Mouse (Mus musculus) Patski (cell line): ENCODE results near the gene Nsun7. TPM values are rescaled to one million over a fixed set of nuclear protein-coding genes. Genes with fewer than 3 reads are reported as not detected.

Experiments used
- ATAC-seq: fragments of 100-300 bp; one replicate; pipeline ENCODE4 v1.8.0; 2021
- CTCF ChIA-PET: fragments of 350-600 bp; sonication (Branson Sonifier 250); formaldehyde crosslinking; loops from one replicate; lab custom pipeline; 2022; ENCODE audit warnings: inconsistent platforms; lab: Charles Lee
- POLR2A ChIA-PET: fragments of 350-600 bp; sonication (Branson Sonifier 250); formaldehyde crosslinking; loops from one replicate; lab custom pipeline; 2022; ENCODE audit warnings: antibody characterized with exemption, inconsistent platforms; lab: Charles Lee
- DNase-seq: peaks from one replicate; pipeline ENCODE4 v3.0.0-alpha.2; 2011; ENCODE audit warnings: low read depth, low spot score
- H3K27me3 ChIP-seq: fragments of 371-371 bp; one replicate; pipeline ENCODE4 v1.5.1; 2021
- CTCF ChIP-seq: fragments of 100-300 bp; IDR thresholded peaks from one replicate; pipeline ENCODE4 v1.5.1; 2021
- in situ Hi-C: fragments of 300-500 bp; cut with MboI; formaldehyde crosslinking; loops from 3 replicates; pipeline ENCODE4 v1.11.1; 2018; ENCODE audit warnings: low pct_unique_long_range_greater_than_20kb, mixed read lengths
- polyA plus RNA-seq: library from polyadenylated mRNA; unstranded; gene quantifications from one replicate; pipeline ENCODE4 v1.2.3, GENCODE M21; 2021

The Nsun7 gene
- polyA plus RNA-seq, 1 experiment from 2014 or later, result 1.3 TPM

DNA sequence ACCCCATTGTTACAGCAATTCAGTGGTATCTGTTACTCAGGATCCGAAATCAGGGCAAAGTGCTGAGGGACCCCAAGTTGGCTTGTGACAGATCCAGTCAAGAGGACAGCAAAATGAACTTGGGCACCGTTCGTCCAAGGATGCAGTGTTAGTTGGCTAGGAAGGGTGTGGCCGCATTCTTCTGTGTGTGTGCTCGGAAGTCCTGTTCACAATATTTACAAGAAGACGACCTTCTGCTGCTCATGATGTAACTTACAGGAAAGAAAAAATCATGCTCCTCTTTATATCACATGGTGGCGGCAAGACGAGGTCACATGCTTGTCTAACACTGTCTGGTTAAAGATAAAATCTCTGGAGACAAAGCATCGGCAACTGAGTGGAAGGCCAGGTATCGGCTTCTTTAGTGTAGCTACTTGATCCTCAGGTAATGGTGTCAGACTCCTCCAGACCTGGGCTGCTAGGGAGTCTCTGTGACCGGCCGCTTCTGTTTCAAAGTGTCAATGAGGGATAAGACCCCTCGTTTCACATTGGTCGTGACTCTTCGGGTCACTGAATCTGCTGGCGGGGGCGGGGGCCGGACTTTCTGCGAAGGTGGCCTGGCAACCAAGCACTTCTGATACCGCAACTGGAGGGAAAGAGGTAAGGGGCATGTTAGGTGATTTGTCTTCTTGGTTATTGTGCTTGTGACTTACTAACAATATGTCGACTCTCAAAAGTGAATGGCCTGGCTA is 42.6 kb downstream of the Nsun7 start:
- in situ Hi-C loops, result no loop called here
- TF ChIP-seq CTCF, result no peak
- CTCF ChIA-PET, result interaction anchor here (1.0 kb wide), 1 partner anchor 28 kb away, joined by 3 read pairs; no protein-coding TSS in a partner anchor
- H3K27me3 ChIP-seq, result no peaks in the 10 kb centered on the region
- no peak for DNase-seq
- POLR2A ChIA-PET, result interaction anchor here (0.7 kb wide), 2 partner anchors 8 to 293 kb away, joined by 3 read pairs; no protein-coding TSS in a partner anchor
- no peak for ATAC-seq

DNA sequence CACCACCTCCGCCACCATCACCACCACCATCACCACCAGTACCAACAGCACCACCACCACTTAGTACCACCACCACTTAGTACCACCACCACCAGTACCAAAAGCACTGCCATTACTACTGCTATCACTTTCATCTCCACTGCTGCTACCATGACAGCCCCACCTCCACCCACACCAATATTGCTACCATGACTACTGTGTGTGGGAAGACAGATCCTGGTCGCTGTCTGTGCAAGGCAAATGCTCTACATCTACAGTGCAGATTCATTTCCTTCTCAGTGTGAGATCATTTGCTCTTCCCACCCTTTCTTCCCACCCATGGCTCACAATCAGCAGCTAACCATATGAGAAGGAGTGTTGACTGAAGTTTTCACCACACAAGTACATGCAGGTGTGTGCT is 43.2 kb downstream of the Nsun7 start:
- ATAC-seq, result no peak
- POLR2A ChIA-PET, result no interaction called here
- no peak for TF ChIP-seq CTCF
- DNase-seq, result no peak
- H3K27me3 ChIP-seq, result no peaks in the 10 kb centered on the region
- in situ Hi-C loops, result no loop called here
- CTCF ChIA-PET, result no interaction called here

- DNase-seq (no peak), ATAC-seq (no peak)
- CTCF ChIA-PET, result no interaction called here
- POLR2A ChIA-PET, result no interaction called here
- no peak for TF ChIP-seq CTCF
- H3K27me3 ChIP-seq, result no peaks in the 10 kb centered on the region
- in situ Hi-C loops, result no loop called here
Observed at GRCm38 (mm10) chr5:66304300-66305067, 44.8 kb downstream of the Nsun7 start.

- DNase-seq (no peak), ATAC-seq (no peak)
- H3K27me3 ChIP-seq, result no peaks in the 10 kb centered on the region
- ChIA-PET CTCF (no interaction called here), POLR2A (no interaction called here)
- in situ Hi-C loops, result no loop called here
- TF ChIP-seq CTCF, result no peak
Observed at GRCm38 (mm10) chr5:66305511-66305910, 45.8 kb downstream of the Nsun7 start.

DNA sequence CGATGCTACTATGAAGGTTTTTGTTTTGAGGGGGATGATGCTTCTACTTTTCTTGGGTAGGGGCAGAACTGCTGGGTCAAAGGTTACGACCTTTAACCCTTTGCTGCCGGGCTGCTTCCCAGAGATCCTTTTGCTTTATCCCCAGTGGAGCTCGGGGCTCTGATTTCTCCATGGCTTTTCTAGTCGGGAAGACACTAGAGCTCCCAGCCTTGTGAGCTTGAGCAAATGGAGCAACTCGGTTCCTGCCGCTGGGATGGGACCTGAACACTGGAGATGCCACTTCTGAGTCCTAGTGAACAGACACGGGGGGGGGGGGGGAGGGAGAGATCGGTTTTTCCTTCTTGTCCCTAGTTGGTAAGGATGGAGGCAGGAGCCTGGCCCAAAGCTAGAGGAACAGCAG is 50.6 kb downstream of the Nsun7 start:
- DNase-seq (no peak), ATAC-seq (no peak)
- no peak for TF ChIP-seq CTCF
- CTCF ChIA-PET, result no interaction called here
- POLR2A ChIA-PET, result interaction anchor here (0.5 to 0.6 kb wide), 2 partner anchors 8 to 697 kb away, joined by 3 read pairs; no protein-coding TSS in a partner anchor
- in situ Hi-C loops, result no loop called here
- H3K27me3 ChIP-seq, result no peaks in the 10 kb centered on the region

GRCm38 (mm10) chr5:66310806-66311205 is 51.1 kb downstream of the Nsun7 start:
- ATAC-seq (no peak), DNase-seq (no peak)
- no peak for TF ChIP-seq CTCF
- POLR2A ChIA-PET, result no interaction called here
- CTCF ChIA-PET, result interaction anchor here (1.0 to 1.5 kb wide), 4 partner anchors 13 to 49 kb away, joined by 3 to 6 read pairs (median 3); no protein-coding TSS in a partner anchor
- in situ Hi-C loops, result no loop called here
- H3K27me3 ChIP-seq, result no peaks in the 10 kb centered on the region

DNA sequence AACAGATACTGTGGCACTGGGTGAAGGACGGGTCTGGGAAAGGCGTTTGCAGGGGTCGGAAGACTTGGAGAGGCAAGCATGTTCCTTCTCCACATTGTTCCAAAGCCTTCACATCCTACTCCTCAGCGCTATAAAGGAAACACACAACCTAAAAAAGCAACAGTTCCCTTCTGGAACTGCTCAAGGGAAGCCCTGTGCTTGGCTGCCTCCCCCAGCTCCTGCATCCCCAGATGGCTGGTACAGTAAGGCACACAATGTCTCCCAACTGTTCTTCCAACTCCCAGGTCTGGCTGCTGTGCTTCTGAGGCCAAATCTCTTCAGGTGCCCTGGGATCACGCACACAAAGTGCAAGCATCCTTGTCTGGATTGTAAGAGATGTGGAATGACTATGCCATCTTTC is 56.1 kb downstream of the Nsun7 start:
- in situ Hi-C loops, result no loop called here
- POLR2A ChIA-PET, result interaction anchor here (0.9 kb wide), 1 partner anchor 10 kb away, joined by 3 read pairs; no protein-coding TSS in a partner anchor
- CTCF ChIA-PET, result interaction anchor here (1.6 to 4.0 kb wide), 2 partner anchors 10 to 20 kb away, joined by 3 to 28 read pairs; no protein-coding TSS in a partner anchor

DNA sequence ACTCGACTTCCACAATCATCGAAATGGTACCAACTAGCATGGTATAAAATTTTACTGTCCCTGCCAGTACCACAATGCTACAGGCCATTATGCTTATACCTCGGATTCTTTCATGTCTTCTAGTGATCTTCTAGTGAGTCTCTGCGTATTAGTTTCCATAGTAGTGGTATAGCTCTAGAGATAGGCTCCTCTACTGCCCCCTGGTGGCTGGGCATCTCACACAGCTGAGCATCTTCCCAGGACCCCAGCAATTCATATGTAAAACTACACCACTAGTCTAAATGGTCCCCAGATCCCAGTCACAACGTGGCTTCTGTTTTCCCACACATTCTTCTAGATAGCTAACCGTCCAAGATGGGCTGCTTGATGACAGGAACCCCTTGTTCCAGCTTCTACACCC is 59.6 kb downstream of the Nsun7 start:
- POLR2A ChIA-PET, result no interaction called here
- CTCF ChIA-PET, result interaction anchor here (0.8 to 1.8 kb wide), 7 partner anchors 8 to 67 kb away, joined by 3 to 6 read pairs (median 3); no protein-coding TSS in a partner anchor
- DNase-seq (no peak), ATAC-seq (peak; percentile 37)
- in situ Hi-C loops, result no loop called here
- peak; percentile 73 for TF ChIP-seq CTCF
- H3K27me3 ChIP-seq, result no peaks in the 10 kb centered on the region

More for the DNA sequence above, 56.1 kb downstream of the Nsun7 start:
- TF ChIP-seq CTCF, result no peak
- ATAC-seq (no peak), DNase-seq (no peak)
- H3K27me3 ChIP-seq, result no peaks in the 10 kb centered on the region

DNA sequence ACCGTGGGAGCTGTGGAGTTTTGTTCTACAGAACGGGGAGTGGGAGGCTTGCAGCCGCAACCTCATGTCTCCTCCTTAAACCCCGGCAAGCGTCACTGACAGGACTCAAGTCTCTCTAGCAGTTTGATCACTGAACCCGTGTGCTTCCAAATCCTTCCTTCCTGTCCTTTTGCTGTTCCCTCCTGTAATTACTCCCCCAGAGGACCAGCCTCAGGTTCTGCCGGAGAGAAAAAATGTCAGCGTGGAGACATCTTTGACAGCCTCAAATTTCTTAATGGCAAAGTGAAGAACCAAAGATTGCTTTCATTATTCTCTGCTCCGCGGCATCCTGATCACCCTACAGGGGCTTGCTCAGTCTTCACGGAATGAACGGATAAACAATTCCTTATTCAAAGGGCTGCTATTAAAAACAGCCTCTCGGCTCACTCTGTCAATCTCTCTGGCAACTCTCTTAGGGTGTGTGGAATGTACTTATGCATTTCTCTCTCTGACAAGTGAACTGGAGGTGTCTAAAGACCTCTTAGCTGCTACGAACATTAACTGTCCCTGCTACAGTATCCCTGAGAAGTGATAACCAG is 60.2 kb downstream of the Nsun7 start:
- CTCF ChIA-PET, result interaction anchor here (0.8 to 1.8 kb wide), 7 partner anchors 8 to 66 kb away, joined by 3 to 6 read pairs (median 3); no protein-coding TSS in a partner anchor
- ATAC-seq (no peak), DNase-seq (no peak)
- in situ Hi-C loops, result no loop called here
- no peak for TF ChIP-seq CTCF
- H3K27me3 ChIP-seq, result no peaks in the 10 kb centered on the region
- POLR2A ChIA-PET, result no interaction called here

DNA sequence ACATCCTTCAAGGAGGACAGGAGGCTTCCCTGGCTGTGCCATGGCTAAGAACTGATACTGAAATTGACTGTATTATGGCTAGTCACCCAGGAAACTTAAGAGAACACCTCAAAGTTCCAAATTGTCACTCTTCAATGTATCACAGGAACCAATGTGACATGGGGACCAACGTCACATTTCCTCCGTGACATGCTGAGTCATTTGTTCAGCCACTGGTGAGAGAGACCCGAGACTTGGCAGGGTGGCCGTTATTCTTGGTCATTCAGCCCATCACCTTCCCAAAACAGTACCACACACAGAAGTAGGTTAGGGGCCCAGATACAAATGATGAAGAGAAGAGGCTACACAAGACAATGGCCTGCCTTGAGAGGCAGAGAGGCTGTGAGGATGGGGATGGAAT is 63.4 kb downstream of the Nsun7 start:
- ATAC-seq (no peak), DNase-seq (no peak)
- in situ Hi-C loops, result no loop called here
- POLR2A ChIA-PET, result no interaction called here
- no peaks in the 10 kb centered on the region for H3K27me3 ChIP-seq
- CTCF ChIA-PET, result no interaction called here
- TF ChIP-seq CTCF, result no peak
